Mouse (Mus musculus) left cerebral cortex, postnatal 25 days (tissue): Measurements from ENCODE around the gene Fbxo7. TPM values are rescaled to one million over a fixed set of nuclear protein-coding genes. Genes with fewer than 3 reads are reported as not detected.

Experiments used
- DNase-seq, 2 experiments: peaks; one replicate each; pipeline ENCODE4 v3.0.0; 2022; ENCODE audit warnings: low spot score in 2 of 2, mixed read lengths in 1 of 2
- intact Hi-C: fragments of 180-260 bp; cut with DNase I; formaldehyde crosslinking; loops from one replicate; pipeline ENCODE4 v1.15.1; 2025
- total RNA-seq, 2 experiments: library from RNA; stranded (reverse); gene quantifications; 2 replicates each; pipeline ENCODE4 v1.2.3; 2021

Gene Fbxo7
- total RNA-seq, 2 experiments from 2014 or later = 22.6 to 32.0 TPM

DNA sequence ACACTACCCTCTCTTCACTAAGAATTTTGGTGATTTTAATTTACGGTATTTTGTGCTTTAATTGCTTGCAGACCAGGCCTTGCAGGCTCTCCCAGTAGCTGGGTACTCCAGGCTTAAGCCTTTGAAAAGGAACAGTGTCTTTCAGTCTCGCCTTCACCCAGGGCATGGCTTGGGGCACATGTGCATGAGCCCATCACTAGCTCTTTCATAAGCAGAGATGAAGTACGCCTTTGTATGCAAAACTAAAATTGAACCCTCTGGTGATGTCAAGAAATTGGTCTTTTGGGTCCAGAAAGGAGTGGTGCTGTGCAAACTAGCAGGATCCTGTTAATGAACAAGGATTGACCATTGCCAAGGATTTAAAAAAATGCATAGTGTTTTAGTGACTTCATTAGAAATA lies 10.7 kb downstream of the Fbxo7 start:
- DNase-seq = no peak
- intact Hi-C loops = no loop called here

DNA sequence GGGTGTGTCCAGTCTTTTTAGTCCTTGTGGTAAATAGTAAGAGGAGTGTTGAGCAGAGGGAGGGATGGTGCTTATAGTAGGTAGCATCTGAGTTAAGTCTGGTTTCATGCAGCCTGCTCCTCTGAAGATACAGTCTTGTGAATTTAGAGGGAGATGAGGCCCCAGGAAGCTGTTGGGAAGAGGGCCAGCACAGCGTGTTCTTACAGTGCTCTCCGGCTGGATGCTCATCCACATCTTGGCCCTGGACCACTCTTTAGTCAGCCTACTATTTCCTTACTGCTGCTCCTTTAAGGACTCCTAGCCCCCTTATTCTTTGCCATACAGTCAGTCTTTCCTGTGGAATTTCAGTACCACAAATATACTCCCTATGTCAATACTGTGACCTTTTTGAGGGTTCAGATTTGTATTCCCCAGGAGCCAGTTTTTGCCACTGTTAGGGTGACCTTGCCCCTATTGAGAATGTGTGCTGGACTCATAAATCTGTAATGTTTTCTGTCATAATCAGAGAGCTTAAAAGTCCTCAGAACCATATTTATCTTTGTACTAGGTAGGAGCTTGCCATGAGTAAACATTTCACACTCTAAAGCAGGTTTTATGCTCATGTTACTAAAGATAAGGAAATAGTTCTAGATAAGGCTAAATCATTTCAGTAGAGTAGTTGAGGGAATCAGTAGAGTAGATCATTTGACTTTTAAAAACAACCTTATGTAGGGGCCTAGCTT lies 12.4 kb downstream of the Fbxo7 start:
- intact Hi-C loops = no loop called here
- no peak for DNase-seq

DNA sequence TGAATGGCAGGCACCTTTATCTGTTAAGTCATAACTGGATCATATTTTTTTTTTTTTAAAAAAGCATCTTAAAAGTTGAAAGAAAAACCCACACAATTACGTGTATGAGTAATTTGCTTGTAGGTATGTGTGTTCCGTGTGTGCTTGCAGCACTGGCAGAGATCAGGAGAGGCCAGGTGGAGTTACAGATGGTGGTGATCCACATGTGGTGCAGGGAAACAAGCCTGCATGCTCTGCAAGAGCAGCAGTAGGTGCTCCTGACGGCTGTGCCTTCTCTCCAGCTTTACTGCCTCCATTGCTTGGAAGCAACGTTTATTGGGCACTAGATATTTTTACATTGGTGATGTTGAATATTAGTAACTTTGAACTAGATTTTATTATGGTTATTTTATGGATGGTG lies 21.9 kb downstream of the Fbxo7 start:
- no peak for DNase-seq
- intact Hi-C loops = no loop called here

DNA sequence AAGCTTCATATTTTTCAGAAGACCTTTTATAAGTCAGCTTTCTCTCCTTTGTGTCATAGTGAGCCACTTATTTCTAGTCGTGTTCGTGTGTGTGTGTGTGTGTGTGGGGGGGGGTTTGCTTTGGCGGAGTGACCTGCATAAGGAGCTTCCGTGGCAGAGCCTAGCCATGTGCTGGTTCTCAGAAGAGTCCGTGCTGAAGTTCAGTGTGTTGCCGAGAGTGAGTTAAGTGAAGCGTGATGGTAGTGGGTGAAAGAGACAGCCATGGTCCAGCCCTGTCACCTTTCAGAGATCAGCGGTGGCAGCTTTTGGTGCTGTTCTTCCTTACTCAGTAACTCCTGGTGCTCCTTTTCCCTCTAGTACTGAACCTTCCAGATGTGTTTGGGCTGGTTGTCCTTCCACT lies 22.3 kb downstream of the Fbxo7 start:
- no peak for DNase-seq
- intact Hi-C loops = no loop called here

DNA sequence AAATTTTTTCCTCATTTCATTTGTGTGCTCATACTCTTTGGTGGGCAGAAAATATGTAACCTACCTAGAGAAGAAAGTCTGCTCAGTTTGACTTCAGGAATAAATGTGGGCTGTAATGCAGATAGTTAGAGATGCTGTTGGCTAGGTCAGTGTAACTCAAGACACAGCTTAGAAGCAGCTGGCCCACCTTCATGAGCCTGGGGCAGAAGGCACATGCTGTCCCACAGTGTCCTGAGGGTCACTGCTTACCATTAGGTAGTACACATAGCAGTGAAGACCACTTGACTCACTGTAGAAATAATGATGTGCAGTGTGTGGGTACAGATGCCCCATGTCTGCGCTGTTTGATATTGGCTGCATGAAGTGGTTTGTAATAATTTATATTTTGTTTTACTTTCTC lies 24.6 kb downstream of the Fbxo7 start:
- no peak for DNase-seq
- intact Hi-C loops = no loop called here

DNA sequence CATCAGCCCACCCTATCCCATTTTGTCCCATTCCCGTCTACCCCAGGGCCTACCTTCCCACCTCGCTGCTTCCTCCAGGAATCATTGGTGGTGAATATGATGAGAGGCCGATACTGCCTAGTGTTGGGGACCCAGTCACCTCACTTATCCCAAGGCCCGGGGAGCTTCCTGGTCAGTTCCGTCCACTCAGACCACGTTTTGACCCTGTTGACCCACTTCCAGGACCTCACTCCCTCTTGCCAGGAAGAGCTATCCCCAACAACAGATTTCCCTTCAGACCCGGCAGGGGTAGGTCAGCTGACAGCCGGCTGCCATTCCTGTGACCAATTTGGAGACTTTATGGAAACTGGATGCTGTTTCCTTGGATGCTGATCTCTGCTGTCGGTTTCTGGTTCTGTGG lies 26.0 kb downstream of the Fbxo7 start:
- intact Hi-C loops = no loop called here

DNA sequence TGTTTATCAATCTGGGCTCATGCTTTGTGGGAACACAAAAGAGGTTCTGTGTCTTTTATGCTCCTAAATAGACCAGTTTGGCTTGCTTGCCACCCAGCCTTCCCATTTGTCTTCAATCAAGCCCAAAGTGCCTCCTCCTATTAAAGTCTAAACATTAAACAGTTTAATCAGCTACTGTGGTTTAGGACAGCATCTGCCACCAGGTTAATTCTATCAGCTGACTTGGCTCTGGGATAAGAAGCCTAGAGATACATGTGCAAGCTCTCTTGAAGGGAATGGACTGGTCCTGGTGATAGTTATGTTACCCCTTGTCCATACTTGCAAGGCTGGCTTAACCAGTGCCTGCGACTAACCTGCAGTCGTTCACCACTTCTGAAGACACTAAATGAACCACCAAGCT lies 28.8 kb downstream of the Fbxo7 start:
- intact Hi-C loops = no loop called here
- DNase-seq = no peak

More for the DNA sequence above, 26.0 kb downstream of the Fbxo7 start:
- DNase-seq = no peak

DNA sequence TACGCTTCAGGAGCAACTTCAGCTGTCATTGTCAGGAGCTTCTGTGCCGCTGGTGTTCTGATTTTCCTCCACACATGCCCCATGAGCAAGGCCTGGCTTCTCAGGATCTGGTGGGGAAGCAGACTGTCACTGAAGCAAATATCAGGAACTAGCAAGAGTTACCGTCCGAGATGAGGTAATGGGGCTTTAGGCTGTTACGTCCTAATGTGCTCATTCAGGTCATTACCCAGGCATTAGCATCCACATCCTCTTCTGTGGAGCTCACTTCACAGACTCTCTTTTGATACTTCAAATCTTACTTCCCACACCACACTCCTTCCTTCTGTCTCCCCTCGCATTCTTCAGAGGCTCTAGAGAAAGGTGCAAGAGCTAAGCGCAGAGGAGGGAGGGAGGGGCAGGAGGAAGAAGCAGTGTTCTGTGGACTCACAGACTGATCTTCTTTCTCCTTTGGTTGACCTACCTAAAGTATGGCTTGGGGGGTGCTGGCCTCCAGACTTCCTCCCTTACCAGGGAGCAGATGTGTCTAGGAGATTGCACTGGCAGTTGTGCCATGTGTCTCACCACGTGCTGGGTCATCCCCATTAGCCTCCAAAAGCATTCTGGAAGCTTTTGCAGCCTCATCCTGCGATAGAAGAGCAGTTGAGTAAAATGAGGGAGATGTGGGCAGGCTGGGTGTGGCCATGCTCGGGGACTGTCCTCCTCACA lies 31.2 kb downstream of the Fbxo7 start:
- intact Hi-C loops = no loop called here

DNA sequence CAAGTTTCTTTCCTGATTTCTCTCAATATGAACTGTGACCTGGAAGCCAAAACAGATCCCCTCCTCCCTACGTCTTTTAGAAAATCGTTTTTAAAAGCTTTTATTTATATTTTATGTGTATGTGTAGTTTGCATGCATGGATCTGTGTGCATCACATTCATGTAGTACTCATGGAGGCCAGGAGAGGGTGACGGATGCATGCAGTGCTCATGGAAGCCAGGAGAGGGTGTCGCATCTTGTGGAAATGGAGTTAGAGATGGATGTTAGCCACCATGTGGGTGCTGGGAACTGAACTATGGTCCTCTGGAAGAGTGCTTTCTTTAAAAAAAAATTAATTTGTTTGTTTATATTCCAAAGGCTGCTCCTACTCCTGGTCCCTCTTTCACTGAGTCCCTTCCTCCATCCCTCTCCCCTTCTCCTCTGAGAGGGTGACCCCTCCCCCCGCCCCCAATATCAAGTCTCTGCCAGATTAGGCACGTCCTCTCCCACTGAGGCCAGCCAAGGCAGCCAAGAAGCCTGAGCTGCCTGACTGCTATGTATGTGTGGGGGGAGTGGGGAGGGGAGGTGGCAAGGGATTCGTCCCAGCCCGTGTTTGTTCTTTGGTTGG lies 34.6 kb downstream of the Fbxo7 start:
- intact Hi-C loops = no loop called here
- DNase-seq = no peak

More for the DNA sequence above, 31.2 kb downstream of the Fbxo7 start:
- DNase-seq = no peak

DNA sequence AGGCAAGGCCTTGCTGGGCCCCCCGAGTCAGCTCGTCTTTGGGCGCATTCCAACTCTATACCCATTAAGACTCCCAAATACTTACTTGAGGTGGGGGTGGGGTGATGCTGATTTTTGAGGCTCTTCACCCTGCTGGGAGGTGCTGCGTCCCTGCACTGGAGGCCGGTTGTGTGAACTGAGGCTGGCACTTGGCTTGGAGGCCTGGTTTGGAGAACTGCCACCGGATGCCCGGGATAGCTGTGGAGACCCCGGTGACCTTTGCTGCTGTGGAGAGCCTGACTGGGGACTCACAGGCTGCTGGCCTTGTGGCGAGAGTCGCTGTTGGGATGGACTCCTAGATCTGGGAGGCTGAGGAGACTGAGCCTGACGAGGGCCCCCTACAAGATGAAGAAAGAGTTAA lies 35.5 kb downstream of the Fbxo7 start:
- DNase-seq = no peak
- intact Hi-C loops = no loop called here

DNA sequence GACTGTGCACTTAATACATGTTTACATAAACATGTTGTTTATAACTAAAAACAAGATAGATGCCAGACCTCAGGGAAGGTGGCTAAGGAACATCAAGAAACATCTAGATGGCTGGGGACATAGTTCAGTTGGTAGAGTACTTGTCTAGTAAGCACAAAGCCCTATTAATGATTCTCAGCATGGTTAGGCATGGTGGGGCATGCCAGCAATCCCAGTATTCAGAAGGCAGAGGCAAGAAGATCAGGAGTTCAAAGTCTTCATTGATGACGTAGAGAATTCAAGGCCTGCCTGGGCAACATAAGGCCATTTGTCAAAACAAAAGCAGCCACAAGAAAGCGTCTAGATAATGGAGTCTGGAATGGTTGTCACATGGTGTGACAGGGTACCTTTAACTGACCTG lies 35.9 kb downstream of the Fbxo7 start:
- intact Hi-C loops = no loop called here
- no peak for DNase-seq

DNA sequence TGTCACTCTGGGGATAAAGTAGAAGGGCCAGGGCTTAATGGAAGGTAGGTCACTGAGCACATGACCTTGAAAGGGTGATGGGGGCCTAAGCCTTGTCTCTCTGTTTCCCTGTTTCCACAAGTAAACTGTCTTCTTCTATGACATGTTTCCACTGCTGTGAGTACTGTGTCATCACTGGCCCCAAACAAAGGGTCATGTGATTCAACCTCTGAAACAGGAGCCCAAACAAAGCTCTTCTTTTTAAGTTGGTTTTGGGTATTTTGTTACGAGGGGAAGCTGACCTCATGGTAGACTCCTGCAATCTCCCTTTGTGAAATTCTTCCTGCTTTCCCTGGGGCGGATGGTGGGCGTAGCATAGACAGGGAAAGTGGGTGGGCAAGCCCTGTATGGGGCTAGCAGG lies 38.5 kb downstream of the Fbxo7 start:
- intact Hi-C loops = loop anchor here (10.0 kb wide), 1 partner anchor 95 kb away; no protein-coding TSS in a partner anchor
- DNase-seq = no peak

DNA sequence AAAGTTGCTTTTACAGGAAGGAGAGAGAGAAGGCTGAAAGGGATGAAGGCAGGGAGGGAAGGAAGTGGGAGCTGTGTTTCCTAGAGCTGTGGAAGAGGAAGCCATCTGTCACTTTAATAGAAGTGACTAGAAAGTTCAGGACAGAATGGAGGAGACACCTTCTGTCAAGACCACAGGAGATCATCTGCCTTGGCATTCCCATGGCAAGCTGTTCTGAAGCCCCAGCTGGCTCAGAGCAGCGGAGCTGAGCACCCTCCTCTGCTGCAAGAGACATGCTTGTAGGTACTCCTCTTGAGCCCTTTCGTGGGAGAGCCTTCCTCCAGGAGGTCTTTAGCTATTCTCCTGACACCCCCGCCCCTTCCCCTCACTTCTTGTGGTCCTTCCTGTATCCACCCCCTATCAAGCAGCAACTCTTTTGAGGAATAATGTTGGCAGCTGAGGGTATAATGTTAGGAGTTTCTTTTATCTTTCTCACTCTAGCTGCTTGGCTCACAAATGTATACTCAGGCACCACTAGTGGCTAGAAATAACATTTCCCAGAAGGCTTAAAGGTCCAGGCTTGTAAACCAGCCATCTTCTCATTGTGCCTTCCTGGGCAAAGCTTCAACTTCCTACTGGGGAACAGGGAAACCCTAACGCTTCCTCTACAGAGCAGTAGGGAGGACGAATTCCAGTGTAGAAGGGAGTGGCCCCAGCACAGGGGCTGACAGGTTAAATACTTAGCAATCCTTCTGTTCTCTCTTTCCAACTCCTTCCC lies 40.7 kb downstream of the Fbxo7 start:
- DNase-seq = no peak
- intact Hi-C loops = loop anchor here (10.0 kb wide), 1 partner anchor 98 kb away; no protein-coding TSS in a partner anchor

DNA sequence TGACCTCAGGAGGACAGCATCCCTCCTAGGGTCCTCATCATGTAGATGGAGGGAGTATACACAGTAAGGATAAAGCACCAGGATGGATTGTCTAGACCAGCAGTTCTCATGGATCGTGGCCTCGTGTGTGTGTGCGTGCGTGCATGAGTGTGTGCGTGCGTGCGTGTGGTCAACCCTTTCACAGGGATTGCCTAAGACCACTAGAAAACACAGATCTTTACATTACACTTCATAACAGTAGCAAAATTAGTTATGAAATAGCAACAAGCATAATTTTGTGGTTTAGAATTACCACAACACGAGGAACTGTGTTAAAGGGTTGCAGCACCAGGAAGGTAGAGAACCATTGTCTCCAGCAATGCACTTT lies 41.2 kb downstream of the Fbxo7 start:
- intact Hi-C loops = loop anchor here (10.0 kb wide), 1 partner anchor 98 kb away; no protein-coding TSS in a partner anchor

DNA sequence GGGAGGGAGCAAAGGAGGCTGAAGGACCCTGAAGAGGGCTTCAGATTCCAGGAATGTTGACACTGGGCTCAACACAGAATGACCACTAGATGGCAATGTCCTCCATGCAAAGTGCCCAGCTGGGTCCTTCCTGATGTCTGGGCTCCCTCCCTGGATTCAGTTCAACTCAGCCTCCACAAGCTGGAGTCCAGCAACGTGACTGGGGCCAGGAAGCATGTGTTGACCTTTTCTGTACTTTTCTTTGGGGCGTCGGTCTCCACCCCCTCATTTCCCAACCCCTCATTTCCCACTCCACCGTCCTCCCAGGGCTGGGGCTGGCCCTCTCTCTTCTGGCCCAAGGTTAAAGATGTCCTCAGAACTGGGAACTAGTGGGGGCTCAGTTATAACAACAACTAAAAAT lies 43.2 kb downstream of the Fbxo7 start:
- DNase-seq = peak; percentile 68 to 81
- intact Hi-C loops = loop anchor here (1.0 to 10.0 kb wide), 5 partner anchors 100 to 398 kb away; no protein-coding TSS in a partner anchor

More for the DNA sequence above, 41.2 kb downstream of the Fbxo7 start:
- no peak for DNase-seq

DNA sequence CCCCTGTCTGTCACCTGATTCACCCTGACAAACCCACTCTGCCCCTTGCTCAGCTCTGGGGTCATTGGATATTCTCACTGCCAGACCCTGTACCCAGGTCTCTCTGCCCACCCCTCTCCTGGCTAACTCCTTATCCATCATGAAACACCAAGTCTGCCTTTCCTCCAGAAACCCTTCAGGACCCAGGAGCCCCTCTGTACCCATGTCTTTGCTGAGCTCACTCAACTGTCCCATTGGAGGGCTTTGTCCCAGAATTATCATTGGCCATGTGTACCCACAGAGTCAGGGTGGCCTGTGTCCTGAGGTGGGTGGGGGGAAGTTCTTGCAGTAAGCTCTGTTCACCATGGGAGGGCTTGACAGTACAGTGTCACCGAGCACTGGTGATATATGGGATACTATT lies 43.9 kb downstream of the Fbxo7 start:
- intact Hi-C loops = loop anchor here (1.0 to 10.0 kb wide), 4 partner anchors 101 to 398 kb away; no protein-coding TSS in a partner anchor
- DNase-seq = no peak

DNA sequence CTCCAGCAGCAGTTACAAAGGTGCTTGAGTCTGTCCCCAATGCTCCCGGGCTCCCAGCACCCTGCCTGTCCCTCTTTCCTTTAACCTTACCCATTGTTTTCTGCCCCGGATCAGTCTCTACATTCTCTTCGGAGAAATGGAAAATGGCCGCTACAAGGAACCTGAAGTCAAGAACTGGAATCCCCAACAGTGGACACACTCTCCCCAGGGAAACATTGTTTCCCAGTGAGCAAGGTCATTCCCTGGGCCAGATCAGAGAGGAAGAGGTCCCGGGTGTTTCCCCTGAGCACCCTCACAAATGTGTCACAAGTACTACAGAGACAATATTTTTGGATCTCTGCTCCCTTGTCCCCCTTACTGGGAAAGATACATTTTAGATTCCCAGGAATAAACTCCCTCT lies 44.9 kb downstream of the Fbxo7 start:
- intact Hi-C loops = loop anchor here (5.0 to 10.0 kb wide), 2 partner anchors 102 to 116 kb away; no protein-coding TSS in a partner anchor
- no peak for DNase-seq

DNA sequence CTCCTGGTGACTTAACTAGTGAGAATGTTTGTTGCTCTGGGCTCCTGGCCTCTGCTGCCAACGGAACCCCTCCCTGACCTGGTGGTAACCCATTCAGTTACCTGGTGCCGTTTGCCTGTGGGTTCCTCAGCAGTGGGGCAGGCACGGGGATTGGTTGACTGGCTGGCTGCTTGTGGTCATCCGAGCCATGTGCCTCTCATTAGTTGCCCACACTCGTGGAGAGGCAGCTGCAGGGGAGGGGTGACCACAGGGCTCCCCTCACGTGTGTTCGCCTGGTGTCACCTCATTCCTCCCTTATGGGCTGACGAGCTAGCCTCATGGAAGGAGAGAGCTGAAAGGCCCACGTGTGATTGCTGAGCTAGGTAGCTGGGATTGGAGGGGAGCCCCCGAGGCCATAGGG lies 46.1 kb downstream of the Fbxo7 start:
- no peak for DNase-seq
- intact Hi-C loops = loop anchor here (5.0 to 10.0 kb wide), 2 partner anchors 103 to 114 kb away; no protein-coding TSS in a partner anchor

DNA sequence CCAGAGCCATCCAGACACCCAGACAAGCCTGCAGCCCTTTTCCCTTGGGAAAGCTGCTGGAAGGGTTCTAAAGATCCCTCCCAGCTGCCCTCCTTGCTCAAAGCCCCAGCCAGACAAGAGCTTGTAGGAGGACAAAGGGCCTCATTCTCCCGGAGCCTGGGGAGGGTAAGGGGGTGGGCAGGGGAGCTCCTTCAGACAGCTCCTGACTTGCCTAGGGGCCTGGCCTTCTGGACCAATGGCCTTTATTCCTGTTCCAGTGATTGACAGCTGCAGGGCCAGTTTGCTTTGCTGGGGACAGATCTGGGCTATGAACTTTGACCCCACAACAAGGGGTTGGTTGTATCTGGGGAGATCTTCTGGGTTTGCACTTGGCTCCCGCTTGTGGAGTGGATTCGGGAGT lies 47.6 kb downstream of the Fbxo7 start:
- DNase-seq = no peak
- intact Hi-C loops = loop anchor here (5.0 to 10.0 kb wide), 2 partner anchors 105 to 113 kb away; no protein-coding TSS in a partner anchor

DNA sequence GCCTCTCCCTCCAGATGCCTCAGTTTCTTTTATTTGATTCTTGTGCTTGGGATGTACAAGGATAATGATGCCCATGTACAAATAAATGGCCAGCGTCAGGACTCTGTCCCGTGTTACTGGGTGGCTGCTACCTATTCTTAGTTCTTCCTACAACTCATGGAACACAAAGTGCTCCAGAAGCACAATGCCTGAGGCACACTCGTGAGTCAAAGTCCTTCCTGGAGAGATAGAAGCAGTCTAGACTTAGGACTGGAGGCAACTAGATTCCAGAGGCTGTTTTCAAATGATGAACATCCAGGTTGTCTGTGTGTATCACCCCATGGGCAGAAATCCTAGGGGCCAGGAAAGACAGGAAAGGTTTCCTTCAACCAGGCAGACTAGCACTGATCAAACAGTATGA lies 49.0 kb downstream of the Fbxo7 start:
- DNase-seq = no peak
- intact Hi-C loops = no loop called here
